Mouse (Mus musculus) bone marrow, adult 2 months (tissue): ENCODE data around the gene Stk38l. TPM values are rescaled to one million over a fixed set of nuclear protein-coding genes. Genes with fewer than 3 reads are reported as not detected.

ENCODE experiments used
- H3K27ac ChIP-seq: fragments of 200-500 bp; 2 replicates; pipeline ENCODE4 v1.5.1; 2012; ENCODE audit warnings: low read depth, mild to moderate bottlenecking, control low read depth, inconsistent platforms, low read length; ENCODE audit not compliant: control insufficient read depth, poor library complexity, insufficient read depth
- H3K4me1 ChIP-seq: fragments of 200-500 bp; 2 replicates; pipeline ENCODE4 v1.6.1; 2011; ENCODE audit warnings: low read length; ENCODE audit not compliant: control insufficient read depth, insufficient read depth
- H3K4me3 ChIP-seq: fragments of 200-500 bp; replicated peaks from 2 replicates; pipeline ENCODE3; 2011; ENCODE audit warnings: mild to moderate bottlenecking, low read depth, low read length, control low read depth; ENCODE audit not compliant: control insufficient read depth
- CTCF ChIP-seq: fragments of 200-500 bp; IDR thresholded peaks from 2 replicates; pipeline ENCODE4 v1.5.1; 2011; ENCODE audit warnings: low read length, control low read depth; ENCODE audit not compliant: control insufficient read depth, insufficient read depth
- POLR2A ChIP-seq: fragments of 200-500 bp; IDR thresholded peaks from 2 replicates; pipeline ENCODE4 v1.6.1; 2011; ENCODE audit warnings: low read depth, mild to moderate bottlenecking, control low read depth, low read length, borderline replicate concordance; ENCODE audit not compliant: control insufficient read depth
- WGBS: fragments of 180-500 bp; shearing (Covaris S2); methylation state at CpG from one replicate; pipeline ENCODE4 v1.1.7; 2018; 5-methylcytosine and 5-hydroxymethylcytosine counted together
- polyA plus RNA-seq: library from polyadenylated mRNA; stranded (reverse); fragments of >200 nt; gene quantifications from 2 replicates; pipeline ENCODE4 v1.2.4, GENCODE M21; 2011; ENCODE audit warnings: low replicate concordance; ENCODE audit not compliant: missing spikeins, insufficient read depth, insufficient read length

Gene Stk38l
- polyA plus RNA-seq, 1 experiment, result 12.4 TPM

- TF ChIP-seq CTCF (no peak), POLR2A (no peak)
- 2% methylated on average over 36 of the region's 36 CpGs for WGBS
- Histone ChIP-seq H3K4me3 (no peak within 1 kb of the TSS), H3K4me1 (no peaks in the 10 kb centered on the region), H3K27ac (no peak within 1 kb of the TSS)
These were observed 71.2 kb downstream of the Stk38l start, which contains the start of gene Arntl2 for GRCm38 (mm10) chr6:146795924-146796545. TSS of gene Arntl2 (plus strand) at chr6:146796055.

- Histone ChIP-seq H3K4me3 (no peak overlapping the region), H3K27ac (no peak overlapping the region), H3K4me1 (peaks cover 2% of the 10 kb centered on the region)
- no peak for TF ChIP-seq CTCF
- 68% methylated on average over 5 of the region's 5 CpGs for WGBS
These were observed 72.7 kb downstream of the Stk38l start for GRCm38 (mm10) chr6:146797446-146797845.

- TF ChIP-seq POLR2A, result no peak
- Histone ChIP-seq H3K27ac (no peak overlapping the region), H3K4me1 (no peaks in the 10 kb centered on the region), H3K4me3 (no peak overlapping the region)
- 83% methylated on average over 6 of the region's 6 CpGs for WGBS
These were observed 85.2 kb downstream of the Stk38l start for GRCm38 (mm10) chr6:146809991-146810390.

- TF ChIP-seq CTCF, result no peak
- H3K4me3 ChIP-seq, result no peak overlapping the region
- 20% methylated on average over 5 of the region's 5 CpGs for WGBS
- no peaks in the 10 kb centered on the region for H3K4me1 ChIP-seq
- no peak overlapping the region for H3K27ac ChIP-seq
These were observed 88.2 kb downstream of the Stk38l start for GRCm38 (mm10) chr6:146813007-146813406.

GRCm38 (mm10) chr6:146820177-146820965, 95.6 kb downstream of the Stk38l start:
- H3K4me1 ChIP-seq, result no peaks in the 10 kb centered on the region
- TF ChIP-seq POLR2A (no peak), CTCF (no peak)
- H3K4me3 ChIP-seq, result no peak overlapping the region
- no peak overlapping the region for H3K27ac ChIP-seq
- 86% methylated on average over 29 of the region's 29 CpGs for WGBS

- Histone ChIP-seq H3K4me1 (no peaks in the 10 kb centered on the region), H3K27ac (no peak overlapping the region), H3K4me3 (no peak overlapping the region)
- no peak for TF ChIP-seq POLR2A
- no peak for TF ChIP-seq CTCF
- 67% methylated on average over 13 of the region's 13 CpGs for WGBS
These were observed 97.2 kb downstream of the Stk38l start for GRCm38 (mm10) chr6:146821958-146822357.

- 40% methylated on average over 16 of the region's 16 CpGs for WGBS
These were observed 100.1 kb downstream of the Stk38l start for GRCm38 (mm10) chr6:146824727-146825486.

GRCm38 (mm10) chr6:146825487-146825773, 100.6 kb downstream of the Stk38l start:
- no peaks in the 10 kb centered on the region for H3K4me1 ChIP-seq
- H3K4me3 ChIP-seq, result no peak overlapping the region
- TF ChIP-seq POLR2A, result no peak
- TF ChIP-seq CTCF, result no peak
- no peak overlapping the region for H3K27ac ChIP-seq
- 90% methylated on average over 1 of the region's 1 CpGs for WGBS

More at GRCm38 (mm10) chr6:146824727-146825486, 100.1 kb downstream of the Stk38l start:
- no peak overlapping the region for H3K27ac ChIP-seq
- TF ChIP-seq CTCF, result peak; percentile 89
- no peak for TF ChIP-seq POLR2A
- H3K4me3 ChIP-seq, result no peak overlapping the region
- no peaks in the 10 kb centered on the region for H3K4me1 ChIP-seq

Other genes with a start within 250 kb of the Stk38l start
- 8.8 and 22.5 TPM in 2 replicates for gene Itpr2, start 222.8 kb upstream of the Stk38l start, polyA plus RNA-seq
- 87.9 and 99.6 TPM in 2 replicates for gene Fgfr1op2, start 147.8 kb upstream of the Stk38l start, polyA plus RNA-seq
- gene Ints13, start 147.2 kb upstream of the Stk38l start, polyA plus RNA-seq, result 44.2 and 89.4 TPM in 2 replicates
- 30.1 and 31.3 TPM in 2 replicates for gene Med21, start 82.4 kb upstream of the Stk38l start, polyA plus RNA-seq
- 19.5 and 20.1 TPM in 2 replicates for gene Tm7sf3, start 82.2 kb upstream of the Stk38l start, polyA plus RNA-seq
- gene Arntl2, start 71.1 kb downstream of the Stk38l start, polyA plus RNA-seq, result 0.85 TPM in 1 of 2 replicates, not detected in the other
- gene Smco2, start 125.1 kb downstream of the Stk38l start, polyA plus RNA-seq, result not detected in 2 replicates
- 9.3 and 15.5 TPM in 2 replicates for gene Ppfibp1, start 163.5 kb downstream of the Stk38l start, polyA plus RNA-seq
- not detected in 2 replicates for gene 1700034J05Rik, start 229.4 kb downstream of the Stk38l start, polyA plus RNA-seq